ENCODE assay signal across 7 mouse cellular contexts in the genomic region with DNA sequence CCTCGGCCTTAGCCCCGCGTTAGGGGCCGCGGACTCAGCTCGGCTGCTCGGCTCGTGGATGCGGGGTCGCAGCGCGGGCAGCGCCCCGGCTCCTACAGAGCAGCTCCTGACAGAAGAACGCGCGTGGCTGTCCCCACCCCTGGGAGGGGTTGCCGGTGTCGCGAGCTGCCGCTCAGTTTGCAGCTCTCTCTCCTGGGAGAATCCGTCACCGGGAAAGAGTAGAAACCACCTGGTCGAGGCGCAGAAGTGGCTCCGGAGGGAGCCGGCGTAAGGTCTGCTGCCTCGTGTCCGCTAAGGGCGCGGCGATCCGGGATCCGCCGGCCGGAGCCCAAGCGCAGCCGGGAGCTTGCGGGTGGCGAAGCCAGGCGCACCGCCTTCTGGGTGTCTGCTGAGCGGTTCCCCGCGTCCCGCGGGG. TPM values are rescaled to one million over a fixed set of nuclear protein-coding genes. Genes with fewer than 3 reads are reported as not detected.
DNase-seq lines count a peak whose midpoint lies in the region; ATAC-seq and TF ChIP-seq lines count a peak whose summit lies in the region.

No protein-coding gene starts in this region.

- H3K27me3 ChIP-seq in lung, embryonic 15.5 days, result peaks cover 20% of the 10 kb centered on the region; the same call in 1 of the 2 replicates

- H3K9ac ChIP-seq in lung, embryonic 15.5 days, result peak overlapping the region; percentile 64

- peak overlapping the region; percentile 99 for H3K4me2 ChIP-seq in lung, embryonic 15.5 days

- intact Hi-C loops in left cerebral cortex, adult 2 months (cut with DNase I), result loop anchor here (1.0 to 2.0 kb wide), 2 partner anchors 36 to 52 kb away; a partner anchor contains a TSS
- intact Hi-C loops in left cerebral cortex, postnatal 25 days (cut with DNase I), result loop anchor here (1.0 to 5.0 kb wide), 3 partner anchors 38 to 255 kb away; a partner anchor contains a TSS

- ATAC-seq in lung, embryonic 15.5 days (ENCODE audit: borderline replicate concordance, extremely low read depth, low FRiP score, low TSS enrichment), result peak; percentile 36; the same call in 1 of the 2 replicates

- H3K27ac ChIP-seq in left cerebral cortex, adult 2 months, result peak overlapping the region; percentile 96
- H3K27ac ChIP-seq in lung, embryonic 15.5 days, result peak overlapping the region; percentile 29; the same call in 1 of the 2 replicates

- no peak for TF ChIP-seq CTCF in left cerebral cortex, adult 2 months (IDR thresholded peaks at IDR 0.05)

- no peak for DNase-seq in left cerebral cortex, adult 2 months (ENCODE audit: extremely low spot score in 1 of 2, low spot score in 2 of 2)
- DNase-seq in left cerebral cortex, postnatal 25 days (ENCODE audit: low spot score in 2 of 2), result no peak
- DNase-seq in brain, adult 2 months (ENCODE audit: low read depth, low spot score), result peak; percentile 84
- peak; percentile 56 for DNase-seq in heart, postnatal 4 days
- DNase-seq in right cerebral cortex, postnatal 14 days, result no peak
- DNase-seq in urinary bladder, adult 18-20 months (ENCODE audit: low spot score in 2 of 2), result no peak

- peak overlapping the region; percentile 88 for H3K4me3 ChIP-seq in left cerebral cortex, adult 2 months
- peak overlapping the region; percentile 72 for H3K4me3 ChIP-seq in lung, embryonic 15.5 days

- no peaks in the 10 kb centered on the region for H3K9me3 ChIP-seq in lung, embryonic 15.5 days

- H3K4me1 ChIP-seq in lung, embryonic 15.5 days, result peaks cover 14% of the 10 kb centered on the region; the same call in 1 of the 2 replicates

- no peaks in the 10 kb centered on the region for H3K36me3 ChIP-seq in lung, embryonic 15.5 days

- WGBS in lung, embryonic 15.5 days, result 0% methylated on average over 44 of the region's 48 CpGs

RNA-seq across cellular contexts. Expression of a gene that starts 0.4 kb away (rescaled TPM):
- 10 to 100 TPM; 44.9 to 46.8 TPM for total RNA-seq in left cerebral cortex, adult 2 months (2021)
- total RNA-seq in left cerebral cortex, postnatal 25 days (2021), result 10 to 100 TPM; 51.3 to 53.2 TPM
- total RNA-seq in heart, postnatal 4 days (2021), result 1 to 10 TPM; 3.5 to 3.7 TPM
- 1.2 and 1.3 TPM in 2 replicates for polyA plus RNA-seq in lung, embryonic 15.5 days (2015; fragmentation: Nextera tagmentation; extraction: Ambion mirVana)

RNA-seq across cellular contexts. Expression of a gene that starts 52.7 kb away (rescaled TPM):
- 10 to 100 TPM; 80.8 to 84.0 TPM for total RNA-seq in left cerebral cortex, adult 2 months (2021)
- 10 to 100 TPM; 84.3 to 92.8 TPM for total RNA-seq in left cerebral cortex, postnatal 25 days (2021)
- 100 to 1,000 TPM; 128 to 131 TPM for total RNA-seq in heart, postnatal 4 days (2021)
- 118 and 127 TPM in 2 replicates for polyA plus RNA-seq in lung, embryonic 15.5 days (2015; fragmentation: Nextera tagmentation; extraction: Ambion mirVana)

Comparison
In these comparisons a context has a peak if more than half of its experiments do, and no peak if none do; other contexts are left out.
1. DNase-seq: peak in brain, adult 2 months (single experiment) and heart, postnatal 4 days (single experiment); none in left cerebral cortex, adult 2 months (0 of 2), left cerebral cortex, postnatal 25 days (0 of 2), right cerebral cortex, postnatal 14 days (single experiment) and urinary bladder, adult 18-20 months (0 of 2).
2. RNA of a gene that starts 0.4 kb away (total RNA-seq): 51.3 to 53.2 TPM in left cerebral cortex, postnatal 25 days and 44.9 to 46.8 TPM in left cerebral cortex, adult 2 months; 3.5 to 3.7 TPM in heart, postnatal 4 days; every median in the first group is over 4 times any median in the second.